Mouse (Mus musculus) midbrain, embryonic 11.5 days (tissue): Measurements from ENCODE around the gene Scml4. TPM values are rescaled to one million over a fixed set of nuclear protein-coding genes. Genes with fewer than 3 reads are reported as not detected.

Source experiments
- ATAC-seq: fragments of 200-750 bp; cut with Nextera tagmentation; 2 replicates; pipeline ENCODE4 v1.8.0; 2017; ENCODE audit warnings: moderate TSS enrichment, moderate library complexity; ENCODE audit not compliant: low FRiP score
- DNase-seq: peaks from one replicate; pipeline ENCODE4 v3.0.0; 2015; ENCODE audit warnings: low spot score; ENCODE audit errors: missing footprints
- H3K27ac ChIP-seq: fragments of 300-500 bp; sonication (generic); 2 replicates; pipeline ENCODE4 v1.5.1; 2014; ENCODE audit warnings: low read depth, low read length
- H3K27me3 ChIP-seq: fragments of 300-500 bp; sonication (generic); 2 replicates; pipeline ENCODE4 v1.6.1; 2014; ENCODE audit warnings: mild to moderate bottlenecking, low read length, moderate library complexity, mixed read lengths; ENCODE audit not compliant: control insufficient read depth, insufficient read depth
- H3K36me3 ChIP-seq: fragments of 300-500 bp; sonication (generic); 2 replicates; pipeline ENCODE4 v1.6.1; 2014; ENCODE audit warnings: mild to moderate bottlenecking, low read length, moderate library complexity, mixed read lengths; ENCODE audit not compliant: control insufficient read depth, insufficient read depth
- H3K4me1 ChIP-seq: fragments of 300-500 bp; sonication (generic); 2 replicates; pipeline ENCODE4 v1.6.1; 2014; ENCODE audit warnings: low read length; ENCODE audit not compliant: control insufficient read depth, insufficient read depth
- H3K4me2 ChIP-seq: fragments of 300-500 bp; sonication (generic); 2 replicates; pipeline ENCODE4 v1.6.1; 2014; ENCODE audit warnings: mild to moderate bottlenecking, moderate library complexity
- H3K4me3 ChIP-seq: fragments of 300-500 bp; sonication (generic); 2 replicates; pipeline ENCODE4 v1.5.1; 2014; ENCODE audit warnings: low read depth, low read length
- H3K9ac ChIP-seq: fragments of 300-500 bp; sonication (generic); 2 replicates; pipeline ENCODE4 v1.6.1; 2014; ENCODE audit warnings: low read length
- H3K9me3 ChIP-seq: fragments of 300-500 bp; sonication (generic); 2 replicates; pipeline ENCODE4 v1.6.1; 2016; ENCODE audit warnings: low read length; ENCODE audit not compliant: control insufficient read depth
- WGBS: fragments of 180-500 bp; shearing (Covaris S2); extraction: QIAGEN DNeasy Blood & Tissue Kit; methylation state at CpG from one replicate; pipeline ENCODE4 v1.1.7; 2014; 5-methylcytosine and 5-hydroxymethylcytosine counted together
- polyA plus RNA-seq: library from polyadenylated mRNA; unstranded; fragments of >200 nt; fragmentation: Nextera tagmentation; extraction: Ambion mirVana; gene quantifications from 2 replicates; pipeline ENCODE4 v1.2.1, GENCODE M21; 2014

Gene Scml4
- 1.1 and 1.4 TPM in 2 replicates for polyA plus RNA-seq

GRCm38 (mm10) chr10:42860159-42860911 lies at the start of gene Scml4:
Gene Scml4, plus strand, starts transcription at chr10:42860370.
- 0 out of 2 replicates have a peak within 1 kb of the TSS, but pooled peaks have one; percentile 1 for H3K4me3 ChIP-seq
- H3K9ac ChIP-seq = peak within 1 kb of the TSS; percentile 30; the same call in 1 of the 2 replicates
- DNase-seq (peak; percentile 89), ATAC-seq (peak; percentile 83)
- H3K4me1 ChIP-seq = peaks cover 5% of the 10 kb centered on the region
- H3K27ac ChIP-seq = peak within 1 kb of the TSS; percentile 2; the same call in 1 of the 2 replicates
- no peaks in the 10 kb centered on the region for H3K27me3 ChIP-seq
- H3K4me2 ChIP-seq = peak within 1 kb of the TSS; percentile 20
- no peaks in the 10 kb centered on the region for H3K36me3 ChIP-seq
- WGBS = 48% methylated on average over 17 of the region's 17 CpGs
- H3K9me3 ChIP-seq = no peaks in the 10 kb centered on the region

GRCm38 (mm10) chr10:42825923-42826322 lies 34.2 kb upstream of the Scml4 start:
- DNase-seq (no peak), ATAC-seq (0 out of 2 replicates have a peak, but pooled peaks have one; percentile 24)
- no peak overlapping the region for H3K4me3 ChIP-seq
- H3K27ac ChIP-seq = no peak overlapping the region; the same call in 1 of the 2 replicates
- H3K9ac ChIP-seq = no peak overlapping the region
- H3K4me1 ChIP-seq = peaks cover under 1% of the 10 kb centered on the region; the same call in 1 of the 2 replicates
- peaks cover 17% of the 10 kb centered on the region for H3K36me3 ChIP-seq
- no peaks in the 10 kb centered on the region for H3K27me3 ChIP-seq
- 69% methylated on average over 6 of the region's 6 CpGs for WGBS
- no peak overlapping the region for H3K4me2 ChIP-seq
- no peaks in the 10 kb centered on the region for H3K9me3 ChIP-seq

- Histone ChIP-seq H3K9me3 (no peaks in the 10 kb centered on the region), H3K4me3 (no peak overlapping the region), H3K4me1 (peaks cover 10% of the 10 kb centered on the region; the same call in 1 of the 2 replicates), H3K4me2 (no peak overlapping the region), H3K36me3 (peaks cover 16% of the 10 kb centered on the region), H3K9ac (no peak overlapping the region), H3K27ac (no peak overlapping the region), H3K27me3 (no peaks in the 10 kb centered on the region)
- no peak for DNase-seq
- no peak for ATAC-seq
- WGBS = 92% methylated on average over 5 of the region's 5 CpGs
Measured at GRCm38 (mm10) chr10:42827155-42827554, 33.0 kb upstream of the Scml4 start.

GRCm38 (mm10) chr10:42830007-42830406 lies 30.2 kb upstream of the Scml4 start:
- 93% methylated on average over 2 of the region's 2 CpGs for WGBS
- H3K4me1 ChIP-seq = peaks cover 35% of the 10 kb centered on the region
- H3K9me3 ChIP-seq = no peaks in the 10 kb centered on the region
- H3K27ac ChIP-seq = no peak overlapping the region
- no peak overlapping the region for H3K4me3 ChIP-seq
- ATAC-seq = no peak
- no peak overlapping the region for H3K4me2 ChIP-seq
- no peak overlapping the region for H3K9ac ChIP-seq
- no peak for DNase-seq
- no peaks in the 10 kb centered on the region for H3K27me3 ChIP-seq
- peaks cover 7% of the 10 kb centered on the region for H3K36me3 ChIP-seq

- Histone ChIP-seq H3K4me1 (peaks cover 39% of the 10 kb centered on the region), H3K4me2 (no peak overlapping the region), H3K36me3 (peaks cover 7% of the 10 kb centered on the region), H3K9me3 (no peaks in the 10 kb centered on the region), H3K27ac (no peak overlapping the region), H3K9ac (no peak overlapping the region), H3K27me3 (no peaks in the 10 kb centered on the region), H3K4me3 (no peak overlapping the region)
- ATAC-seq = no peak
- DNase-seq = no peak
- 66% methylated on average over 6 of the region's 6 CpGs for WGBS
Measured at GRCm38 (mm10) chr10:42830409-42830808, 29.8 kb upstream of the Scml4 start.

- H3K9ac ChIP-seq = no peak overlapping the region
- WGBS = 47% methylated on average over 4 of the region's 4 CpGs
- no peak for DNase-seq
- H3K4me3 ChIP-seq = no peak overlapping the region
- no peak overlapping the region for H3K27ac ChIP-seq
- peaks cover 42% of the 10 kb centered on the region for H3K4me1 ChIP-seq
- no peaks in the 10 kb centered on the region for H3K9me3 ChIP-seq
- H3K4me2 ChIP-seq = no peak overlapping the region
- ATAC-seq = no peak
- no peaks in the 10 kb centered on the region for H3K27me3 ChIP-seq
- H3K36me3 ChIP-seq = peaks cover 7% of the 10 kb centered on the region
Measured at GRCm38 (mm10) chr10:42832677-42833076, 27.5 kb upstream of the Scml4 start.

GRCm38 (mm10) chr10:42833871-42834727 lies 26.1 kb upstream of the Scml4 start:
- ATAC-seq (peak; percentile 88), DNase-seq (peak; percentile 91)
- Histone ChIP-seq H3K36me3 (peaks cover 4% of the 10 kb centered on the region), H3K9me3 (no peaks in the 10 kb centered on the region), H3K4me2 (no peak overlapping the region), H3K9ac (no peak overlapping the region), H3K4me1 (peaks cover 42% of the 10 kb centered on the region), H3K4me3 (no peak overlapping the region), H3K27ac (peak overlapping the region; percentile 78), H3K27me3 (no peaks in the 10 kb centered on the region)
- 13% methylated on average over 4 of the region's 4 CpGs for WGBS

GRCm38 (mm10) chr10:42838106-42838505 lies 22.1 kb upstream of the Scml4 start:
- ATAC-seq (no peak), DNase-seq (no peak)
- Histone ChIP-seq H3K4me1 (peaks cover 25% of the 10 kb centered on the region), H3K4me3 (no peak overlapping the region), H3K9me3 (no peaks in the 10 kb centered on the region), H3K4me2 (no peak overlapping the region), H3K36me3 (no peaks in the 10 kb centered on the region; the same call in 1 of the 2 replicates), H3K27ac (no peak overlapping the region), H3K27me3 (no peaks in the 10 kb centered on the region), H3K9ac (no peak overlapping the region)
- WGBS = 88% methylated on average over 4 of the region's 4 CpGs

- WGBS = 99% methylated on average over 2 of the region's 2 CpGs
- Histone ChIP-seq H3K4me3 (no peak overlapping the region), H3K4me2 (no peak overlapping the region), H3K36me3 (no peaks in the 10 kb centered on the region; the same call in 1 of the 2 replicates), H3K9me3 (no peaks in the 10 kb centered on the region), H3K27ac (no peak overlapping the region), H3K27me3 (no peaks in the 10 kb centered on the region), H3K9ac (no peak overlapping the region), H3K4me1 (peaks cover 19% of the 10 kb centered on the region)
- no peak for ATAC-seq
- no peak for DNase-seq
Measured at GRCm38 (mm10) chr10:42838736-42839135, 21.4 kb upstream of the Scml4 start.
